Mouse (Mus musculus) hindbrain, postnatal 0 days (tissue): ENCODE results near the gene Lin37. TPM values are rescaled to one million over a fixed set of nuclear protein-coding genes. Genes with fewer than 3 reads are reported as not detected.

Experiments used
- ATAC-seq: fragments of 200-750 bp; cut with Nextera tagmentation; 2 replicates; pipeline ENCODE4 v1.8.0; 2017; ENCODE audit warnings: mild to moderate bottlenecking, moderate TSS enrichment, moderate library complexity
- DNase-seq: peaks from one replicate; pipeline ENCODE4 v3.0.0-alpha.2; 2015; ENCODE audit warnings: low spot score
- H3K27ac ChIP-seq: fragments of 300-500 bp; sonication (generic); 2 replicates; pipeline ENCODE4 v1.5.1; 2014; ENCODE audit warnings: mild to moderate bottlenecking
- H3K27me3 ChIP-seq: fragments of 300-500 bp; sonication (generic); 2 replicates; pipeline ENCODE4 v1.6.1; 2014; ENCODE audit warnings: low read length, mixed read lengths; ENCODE audit not compliant: insufficient read depth
- H3K36me3 ChIP-seq: fragments of 300-500 bp; sonication (generic); 2 replicates; pipeline ENCODE4 v1.6.1; 2014; ENCODE audit warnings: low read length, mixed read lengths; ENCODE audit not compliant: insufficient read depth
- H3K4me1 ChIP-seq: fragments of 300-500 bp; sonication (generic); 2 replicates; pipeline ENCODE4 v1.6.1; 2014; ENCODE audit warnings: antibody characterized with exemption, low read length, mixed read lengths; ENCODE audit not compliant: insufficient read depth
- H3K4me2 ChIP-seq: fragments of 300-500 bp; sonication (generic); 2 replicates; pipeline ENCODE4 v1.6.1; 2014; ENCODE audit warnings: low read depth, mild to moderate bottlenecking, low read length, moderate library complexity, mixed read lengths
- H3K4me3 ChIP-seq: fragments of 300-500 bp; sonication (generic); 2 replicates; pipeline ENCODE4 v1.5.1; 2014; ENCODE audit warnings: low read length
- H3K9ac ChIP-seq: fragments of 300-500 bp; sonication (generic); replicated peaks from 2 replicates; pipeline ENCODE4 v1.6.1; 2014; ENCODE audit warnings: mild to moderate bottlenecking, low read length, moderate library complexity, mixed read lengths
- H3K9me3 ChIP-seq: fragments of 300-500 bp; sonication (generic); 2 replicates; pipeline ENCODE4 v1.6.1; 2016; ENCODE audit warnings: low read length, mixed read lengths
- CTCF ChIP-seq: IDR thresholded peaks from 2 replicates; pipeline ENCODE4 v1.5.1; 2016; ENCODE audit warnings: antibody characterized with exemption, control low read depth, low read depth
- WGBS: fragments of 180-500 bp; shearing (Covaris S2); extraction: QIAGEN DNeasy Blood & Tissue Kit; methylation state at CpG from one replicate; pipeline ENCODE4 v1.1.7; 2014; 5-methylcytosine and 5-hydroxymethylcytosine counted together
- polyA plus RNA-seq: library from polyadenylated mRNA; unstranded; fragments of >200 nt; fragmentation: Nextera tagmentation; extraction: Ambion mirVana; gene quantifications from 2 replicates; pipeline ENCODE4 v1.2.1, GENCODE M21; 2015
- total RNA-seq: library from RNA; depleted of rRNA; stranded (reverse); fragments of >200 nt; gene quantifications from 2 replicates; pipeline ENCODE4 v1.2.3, GENCODE M21; 2014

Lin37 gene
- total and polyA plus RNA-seq, 2 experiments from 2014 or later = 21.0 to 45.0 TPM

DNA sequence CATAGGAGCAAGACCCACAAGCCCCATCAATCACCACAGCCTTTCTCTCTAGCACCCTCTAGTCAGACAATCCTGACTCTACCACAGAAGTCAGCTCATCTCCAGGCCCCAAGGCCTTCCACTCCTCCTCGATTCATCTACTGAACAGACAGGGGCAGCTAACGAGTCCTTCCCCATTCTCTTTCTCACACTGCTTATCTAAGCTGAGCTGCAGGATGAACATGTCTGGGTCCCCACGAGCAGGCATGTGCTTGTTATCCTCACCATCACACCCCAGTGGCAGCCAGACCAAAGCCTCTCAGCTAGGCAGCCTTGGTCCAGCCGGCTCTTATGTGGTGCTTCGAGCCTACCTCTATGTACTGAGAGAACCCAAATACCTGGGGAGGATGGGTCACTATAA is 12.8 kb upstream of the Lin37 start:
- Histone ChIP-seq H3K9ac (no peak overlapping the region), H3K27ac (no peak overlapping the region), H3K4me1 (no peaks in the 10 kb centered on the region), H3K27me3 (no peaks in the 10 kb centered on the region), H3K36me3 (peaks cover 88% of the 10 kb centered on the region), H3K9me3 (no peaks in the 10 kb centered on the region), H3K4me2 (no peak overlapping the region), H3K4me3 (no peak overlapping the region)
- 79% methylated on average over 5 of the region's 5 CpGs for WGBS
- DNase-seq (no peak), ATAC-seq (no peak)
- TF ChIP-seq CTCF = no peak

DNA sequence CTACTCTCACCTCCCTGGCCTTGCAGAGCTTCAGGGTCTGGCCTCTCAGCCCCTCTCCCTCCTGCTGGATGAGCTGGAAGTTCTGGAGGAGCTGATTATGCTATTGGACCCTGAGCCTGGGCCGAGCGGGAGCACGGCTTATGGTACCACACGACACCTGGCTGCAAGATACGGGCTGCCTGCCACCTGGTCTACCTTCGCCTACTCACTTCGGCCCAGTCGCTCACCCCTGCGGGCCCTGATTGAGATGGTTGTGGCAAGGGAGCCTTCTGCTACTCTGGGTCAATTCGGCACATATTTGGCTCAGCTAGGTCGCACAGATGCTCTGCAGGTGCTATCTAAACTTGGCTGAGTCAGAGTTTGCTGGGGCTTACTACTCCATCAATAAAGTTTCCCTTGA is 7.9 kb upstream of the Lin37 start:
- no peak for DNase-seq
- Histone ChIP-seq H3K4me1 (no peaks in the 10 kb centered on the region), H3K36me3 (peaks cover 61% of the 10 kb centered on the region), H3K9ac (no peak overlapping the region), H3K4me3 (no peak overlapping the region), H3K27me3 (no peaks in the 10 kb centered on the region), H3K9me3 (no peaks in the 10 kb centered on the region), H3K27ac (no peak overlapping the region), H3K4me2 (no peak overlapping the region)
- no peak for ATAC-seq
- no peak for TF ChIP-seq CTCF
- 88% methylated on average over 11 of the region's 11 CpGs for WGBS

GRCm38 (mm10) chr7:30566033-30566432 is 6.4 kb upstream of the Lin37 start:
- no peaks in the 10 kb centered on the region for H3K27me3 ChIP-seq
- no peak overlapping the region for H3K27ac ChIP-seq
- TF ChIP-seq CTCF = no peak
- 90% methylated on average over 9 of the region's 9 CpGs for WGBS
- no peak overlapping the region for H3K4me3 ChIP-seq
- DNase-seq (no peak), ATAC-seq (no peak)
- H3K9me3 ChIP-seq = no peaks in the 10 kb centered on the region
- H3K4me1 ChIP-seq = no peaks in the 10 kb centered on the region
- peaks cover 50% of the 10 kb centered on the region for H3K36me3 ChIP-seq
- no peak overlapping the region for H3K9ac ChIP-seq
- no peak overlapping the region for H3K4me2 ChIP-seq

DNA sequence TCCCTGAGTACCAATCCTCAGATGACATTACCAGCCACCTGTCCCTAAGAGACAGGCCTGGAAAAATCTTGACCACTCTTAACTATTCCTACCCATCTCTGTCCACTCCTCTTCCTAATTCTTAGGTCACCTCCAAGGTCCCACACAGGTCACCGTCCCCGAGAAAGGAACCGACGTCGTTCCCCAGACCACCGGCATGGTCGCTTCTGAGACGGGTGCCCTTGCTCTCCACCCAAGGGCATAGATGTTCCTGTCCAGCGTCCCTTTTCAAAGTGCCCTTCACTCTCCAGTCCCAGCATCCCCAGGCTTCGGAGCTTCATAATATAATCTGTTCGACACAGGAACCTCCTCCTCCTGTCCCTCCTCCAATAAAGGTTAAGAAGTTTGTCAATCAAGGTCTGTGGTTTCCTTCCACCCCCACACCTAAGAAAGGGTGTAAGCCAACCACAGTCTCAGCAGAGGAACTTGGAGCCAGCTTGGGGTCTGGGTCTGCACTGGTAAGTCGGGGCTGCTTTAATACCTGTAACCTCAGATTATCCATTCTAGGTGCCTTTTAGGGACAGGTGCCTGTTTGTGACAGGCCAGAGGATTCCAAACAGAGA is 5.4 kb upstream of the Lin37 start, which contains the start of gene Igflr1:
TSS of gene Igflr1 (plus strand) at position 458 of the 602 bp plus-strand sequence.
- Histone ChIP-seq H3K36me3 (peaks cover 43% of the 10 kb centered on the region), H3K27me3 (no peaks in the 10 kb centered on the region), H3K4me1 (no peaks in the 10 kb centered on the region), H3K9ac (no peak within 1 kb of the TSS), H3K9me3 (no peaks in the 10 kb centered on the region), H3K4me2 (no peak within 1 kb of the TSS), H3K27ac (no peak within 1 kb of the TSS), H3K4me3 (no peak within 1 kb of the TSS)
- TF ChIP-seq CTCF = no peak
- DNase-seq = no peak
- no peak for ATAC-seq
- 94% methylated on average over 12 of the region's 12 CpGs for WGBS

DNA sequence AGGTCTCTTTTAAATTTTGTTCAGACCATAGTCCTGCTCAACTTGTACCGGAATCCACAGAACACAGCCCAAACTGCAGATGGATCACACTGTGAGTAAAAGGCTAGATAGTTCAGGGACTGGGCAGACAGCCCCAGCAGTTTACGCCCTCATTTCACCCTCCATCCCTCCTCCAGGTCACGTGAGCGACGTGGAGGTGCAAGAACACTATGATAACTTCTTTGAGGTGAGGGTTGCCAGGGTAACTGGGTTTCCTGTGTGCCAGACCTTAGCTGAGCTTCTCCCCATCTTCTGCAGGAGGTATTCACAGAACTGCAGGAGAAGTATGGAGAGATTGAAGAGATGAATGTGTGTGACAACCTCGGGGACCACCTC is 4.3 kb upstream of the Lin37 start:
- Histone ChIP-seq H3K4me1 (peaks cover 2% of the 10 kb centered on the region; the same call in 1 of the 2 replicates), H3K27me3 (no peaks in the 10 kb centered on the region), H3K4me3 (peak overlapping the region; percentile 63), H3K27ac (peak overlapping the region; percentile 89), H3K9ac (peak overlapping the region; percentile 65), H3K36me3 (peaks cover 31% of the 10 kb centered on the region), H3K9me3 (no peaks in the 10 kb centered on the region), H3K4me2 (peak overlapping the region; percentile 90)
- no peak for TF ChIP-seq CTCF
- 25% methylated on average over 6 of the region's 6 CpGs for WGBS
- DNase-seq (no peak), ATAC-seq (no peak)

DNA sequence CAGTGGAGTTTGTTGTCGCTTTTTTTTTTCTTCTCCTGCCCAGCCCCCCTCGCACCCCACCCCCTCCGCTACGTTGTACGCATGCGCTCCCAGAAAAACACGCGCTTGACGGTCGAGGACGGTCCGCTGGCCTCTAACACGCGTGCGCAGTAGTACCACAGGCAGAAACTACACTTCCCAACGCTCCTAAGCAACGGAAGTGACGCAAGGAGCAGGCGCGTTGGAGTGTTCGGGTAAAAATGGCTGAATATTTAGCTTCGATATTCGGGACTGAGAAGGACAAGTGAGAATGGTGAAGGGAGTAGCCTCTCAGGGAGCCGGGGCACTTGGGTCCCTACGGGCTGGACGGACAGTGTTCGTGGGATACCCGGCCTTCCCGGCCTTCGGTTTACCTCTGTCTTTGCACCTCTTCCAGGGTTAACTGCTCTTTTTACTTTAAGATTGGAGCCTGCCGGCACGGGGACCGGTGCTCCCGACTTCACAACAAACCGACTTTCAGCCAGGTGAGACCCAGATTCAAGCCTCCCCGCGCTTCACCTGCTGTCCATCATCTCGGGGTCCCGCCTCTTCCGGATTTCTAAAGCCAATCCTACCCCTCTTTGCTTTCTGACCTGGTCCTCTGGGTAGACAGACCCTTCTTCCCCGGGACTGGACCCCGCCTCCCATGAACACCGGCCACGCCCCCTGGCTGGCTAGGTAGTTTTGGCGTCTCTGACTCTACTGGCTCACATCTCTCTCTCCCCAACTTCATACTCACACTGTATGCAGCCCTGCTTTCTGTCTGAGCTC is 3.7 kb upstream of the Lin37 start, which contains the start of the genes U2af1l4, Gm49396 and Psenen:
TSS of gene U2af1l4 (plus strand) at position 185 of the 789 bp plus-strand sequence.
TSS of gene Gm49396 (plus strand) at position 228 of the 789 bp plus-strand sequence.
TSS of gene Psenen (minus strand) at position 511 of the 789 bp plus-strand sequence.
- Histone ChIP-seq H3K9ac (peak within 1 kb of the TSS; percentile 65), H3K4me1 (peaks cover 8% of the 10 kb centered on the region), H3K4me2 (peak within 1 kb of the TSS; percentile 90), H3K36me3 (peaks cover 26% of the 10 kb centered on the region), H3K4me3 (peak within 1 kb of the TSS; percentile 63), H3K27ac (peak within 1 kb of the TSS; percentile 89), H3K9me3 (no peaks in the 10 kb centered on the region), H3K27me3 (no peaks in the 10 kb centered on the region)
- peak; percentile 87 for ATAC-seq
- under 1% methylated on average over 45 of the region's 45 CpGs for WGBS
- peak; percentile 99 for DNase-seq
- TF ChIP-seq CTCF = 0 out of 2 replicates have a peak, but pooled peaks have one; percentile 9
